Mouse (Mus musculus): ENCODE data around the gene 2010300C02Rik.

The 2010300C02Rik gene

GRCm38 (mm10) chr1:37671316-37671715, 48.6 kb downstream of the 2010300C02Rik start:
- no peak for DNase-seq (ENCODE audit: extremely low read depth, low read depth, low spot score)

DNA sequence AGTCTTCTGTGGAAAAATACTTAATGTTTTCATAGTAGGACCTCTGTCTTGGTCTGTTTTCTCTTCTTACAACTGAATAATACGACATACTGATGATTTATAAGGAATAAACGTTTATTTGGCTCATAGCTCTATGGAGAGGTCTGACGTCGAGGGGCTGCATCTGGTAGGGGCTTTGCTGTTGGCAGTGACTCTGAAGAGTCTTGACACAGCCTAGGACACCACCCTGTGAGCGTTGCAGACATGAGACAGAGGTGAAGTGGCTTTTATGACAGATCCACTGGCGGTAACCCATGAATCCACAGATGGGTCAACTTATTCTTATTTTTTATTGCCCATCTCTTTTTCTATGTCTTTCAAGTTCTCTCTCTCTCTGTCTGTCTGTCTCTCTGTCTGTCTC, 52.5 kb downstream of the 2010300C02Rik start:
- DNase-seq (ENCODE audit: extremely low read depth, low read depth, low spot score), result no peak

DNA sequence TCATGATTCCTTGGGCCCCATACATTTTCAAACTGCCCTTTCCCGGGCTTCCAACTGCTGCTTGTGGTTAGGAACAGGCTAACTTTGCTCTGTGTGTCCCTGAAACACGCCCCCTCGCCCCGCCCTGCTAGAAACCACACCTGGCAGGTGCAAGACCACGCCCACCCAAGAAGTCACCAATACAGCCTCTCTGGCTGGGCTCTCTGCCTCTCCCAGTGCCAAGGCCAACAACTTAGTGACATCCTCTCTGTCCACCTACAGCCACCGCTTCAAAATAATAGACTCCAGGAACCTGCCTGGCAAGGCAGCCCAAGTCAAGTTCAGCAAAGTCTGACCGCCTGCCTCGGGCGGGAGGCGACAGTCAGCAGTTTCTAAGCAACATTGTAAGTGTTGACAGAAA, 53.3 kb downstream of the 2010300C02Rik start:
- peak; percentile 88 for DNase-seq (ENCODE audit: extremely low read depth, low read depth, low spot score)

- DNase-seq (ENCODE audit: extremely low read depth, low read depth, low spot score), result no peak
These were observed 54.2 kb downstream of the 2010300C02Rik start for GRCm38 (mm10) chr1:37665539-37666323.

DNA sequence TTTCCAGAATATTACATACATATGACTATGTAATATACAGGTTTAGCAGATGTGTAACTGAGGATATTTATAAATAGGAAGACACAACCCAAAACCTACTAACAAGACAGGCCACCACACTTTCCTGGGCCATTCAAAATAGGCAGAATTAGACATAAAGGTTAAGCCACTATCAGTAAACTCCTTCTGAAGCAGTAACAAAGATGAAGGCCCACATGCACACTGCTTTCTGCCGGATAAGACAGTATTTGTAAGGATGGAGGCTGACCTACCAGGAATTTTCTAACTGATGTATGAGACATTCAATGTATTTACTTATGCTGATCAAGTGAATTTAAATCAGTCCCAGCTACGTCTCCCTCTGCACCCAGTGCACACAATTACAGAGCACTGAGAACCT, 55.4 kb downstream of the 2010300C02Rik start:
- no peak for DNase-seq (ENCODE audit: extremely low read depth, low read depth, low spot score)

DNA sequence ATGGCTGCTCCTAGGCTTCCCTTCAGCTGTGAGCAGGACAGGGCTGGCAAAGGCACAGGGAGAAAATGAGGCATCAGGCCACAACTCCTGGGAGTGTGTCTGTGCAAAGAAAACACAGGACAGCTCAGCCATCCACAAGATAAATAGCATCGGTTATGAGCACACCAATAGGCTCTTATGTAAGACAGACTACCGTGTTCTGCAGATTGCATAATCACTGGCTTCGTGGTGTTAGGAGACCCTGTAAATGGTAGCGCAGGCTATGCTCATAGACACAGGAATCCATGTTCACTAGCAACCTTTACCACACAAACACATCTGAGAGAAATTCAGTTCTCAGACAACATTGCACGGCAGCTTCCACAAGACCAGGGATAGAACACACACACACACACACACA, 56.3 kb downstream of the 2010300C02Rik start:
- DNase-seq (ENCODE audit: extremely low read depth, low read depth, low spot score), result no peak

- DNase-seq (ENCODE audit: extremely low read depth, low read depth, low spot score), result no peak
These were observed 63.9 kb downstream of the 2010300C02Rik start for GRCm38 (mm10) chr1:37656017-37656416.

DNA sequence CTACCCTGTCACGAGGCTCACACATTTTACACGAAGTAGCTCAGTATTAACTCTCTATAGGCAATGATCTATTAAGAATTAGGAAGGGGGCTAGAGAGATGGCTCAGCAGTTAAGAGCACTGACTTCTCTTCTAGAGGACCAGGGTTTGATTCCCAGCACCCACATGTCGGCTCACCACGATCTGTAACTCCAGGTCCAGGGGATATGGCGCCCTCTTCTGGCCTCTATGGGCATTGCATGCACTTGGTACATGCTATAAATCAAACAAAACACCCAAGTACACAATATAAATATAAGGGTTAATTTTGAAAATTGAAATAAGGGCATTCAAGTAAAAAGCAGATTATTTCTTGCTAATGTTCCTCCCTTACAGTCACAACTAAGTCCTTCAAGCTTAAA, 65.9 kb downstream of the 2010300C02Rik start:
- no peak for DNase-seq (ENCODE audit: extremely low read depth, low read depth, low spot score)

DNA sequence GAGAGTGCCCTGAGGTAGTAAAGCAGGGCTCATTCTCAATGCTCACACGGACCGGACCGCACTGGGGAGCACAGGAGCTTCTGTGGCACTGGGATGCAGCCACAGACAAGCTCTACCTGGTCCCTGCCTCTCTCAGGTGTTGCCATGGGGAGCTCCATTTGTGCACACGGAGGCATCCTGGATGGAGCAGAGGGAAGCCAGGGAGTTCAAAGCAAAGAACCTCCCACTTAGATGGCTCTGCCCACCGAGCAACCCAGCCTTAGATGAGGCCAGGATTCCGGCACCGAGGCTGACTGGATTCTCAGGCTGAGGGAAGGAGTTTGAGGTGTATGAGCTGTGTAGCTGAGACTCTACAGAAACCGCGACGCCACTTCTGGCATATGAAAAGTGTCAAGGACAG, 72.8 kb downstream of the 2010300C02Rik start:
- DNase-seq (ENCODE audit: extremely low read depth, low read depth, low spot score), result no peak

DNA sequence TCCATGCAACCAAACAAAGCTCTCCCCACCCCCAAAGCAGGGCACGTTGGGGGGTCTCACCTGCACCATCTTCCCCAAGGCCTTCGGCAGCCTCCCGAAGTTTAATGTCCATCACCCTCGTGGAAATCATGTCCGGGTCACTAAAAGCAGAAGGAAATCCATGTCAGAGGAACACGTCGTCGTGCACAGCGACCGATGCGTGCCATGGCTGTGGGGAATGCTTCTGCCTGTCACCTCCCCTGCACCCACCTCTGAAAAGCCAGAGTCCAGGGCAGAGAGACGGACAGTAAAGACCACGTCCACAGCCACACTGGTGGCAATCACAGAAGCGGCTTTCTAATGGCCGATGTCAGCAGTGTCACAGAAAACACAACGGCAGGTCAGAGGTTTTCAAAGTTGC, 75.4 kb downstream of the 2010300C02Rik start:
- DNase-seq (ENCODE audit: extremely low read depth, low read depth, low spot score), result no peak

- no peak for DNase-seq (ENCODE audit: extremely low read depth, low read depth, low spot score)
These were observed 76.0 kb downstream of the 2010300C02Rik start for GRCm38 (mm10) chr1:37643794-37644365.

- no peak for DNase-seq (ENCODE audit: extremely low read depth, low read depth, low spot score)
These were observed 78.5 kb downstream of the 2010300C02Rik start for GRCm38 (mm10) chr1:37641361-37641760.

- no peak for DNase-seq (ENCODE audit: extremely low read depth, low read depth, low spot score)
These were observed 80.8 kb downstream of the 2010300C02Rik start for GRCm38 (mm10) chr1:37639101-37639500.

GRCm38 (mm10) chr1:37638560-37638959, 81.3 kb downstream of the 2010300C02Rik start:
- DNase-seq (ENCODE audit: extremely low read depth, low read depth, low spot score), result no peak

- no peak for DNase-seq (ENCODE audit: extremely low read depth, low read depth, low spot score)
These were observed 82.3 kb downstream of the 2010300C02Rik start for GRCm38 (mm10) chr1:37637571-37637970.

DNA sequence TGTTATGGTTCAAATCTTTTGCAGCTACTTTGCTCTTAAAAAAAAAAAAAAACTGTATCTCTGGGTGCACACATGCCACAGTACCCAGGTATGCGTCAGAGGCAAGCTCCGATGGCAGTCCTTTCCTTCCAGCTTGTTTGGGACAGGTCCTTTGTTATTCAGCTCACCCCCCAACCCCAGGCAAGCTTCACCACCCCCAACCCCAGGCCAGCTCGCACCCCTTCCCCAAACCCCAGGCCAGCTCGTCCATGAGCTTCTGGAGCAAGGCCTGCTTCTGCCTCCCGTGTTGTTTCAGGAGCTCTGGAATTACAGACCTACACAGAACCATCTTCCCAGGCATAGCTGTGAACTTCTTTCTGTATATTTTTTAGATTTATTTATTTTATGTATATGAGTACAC, 83.1 kb downstream of the 2010300C02Rik start:
- DNase-seq (ENCODE audit: extremely low read depth, low read depth, low spot score), result no peak

DNA sequence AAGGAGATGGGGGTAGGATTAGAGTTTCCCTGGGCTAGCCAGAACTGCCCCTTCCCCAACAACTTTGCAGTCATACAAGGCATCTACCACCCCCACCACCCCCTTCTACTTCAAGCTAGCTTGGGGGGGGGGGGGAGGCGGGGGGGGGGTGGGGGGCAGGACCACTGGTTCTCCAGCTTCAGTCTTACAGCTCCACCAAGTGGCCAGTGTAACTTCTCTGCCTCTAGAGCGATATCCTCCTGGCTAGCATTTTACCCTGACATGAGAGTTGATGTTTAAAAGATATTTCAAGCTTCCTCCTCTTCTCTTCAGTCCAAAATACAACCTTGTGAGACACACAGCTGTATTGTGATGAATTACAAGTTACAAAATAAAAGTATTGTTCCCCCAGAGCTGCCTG, 83.7 kb downstream of the 2010300C02Rik start:
- no peak for DNase-seq (ENCODE audit: extremely low read depth, low read depth, low spot score)

- no peak for DNase-seq (ENCODE audit: extremely low read depth, low read depth, low spot score)
These were observed 84.2 kb downstream of the 2010300C02Rik start for GRCm38 (mm10) chr1:37635716-37636115.

- DNase-seq (ENCODE audit: extremely low read depth, low read depth, low spot score), result no peak
These were observed 85.2 kb downstream of the 2010300C02Rik start for GRCm38 (mm10) chr1:37634658-37635057.

- no peak for DNase-seq (ENCODE audit: extremely low read depth, low read depth, low spot score)
These were observed 86.4 kb downstream of the 2010300C02Rik start for GRCm38 (mm10) chr1:37633516-37633915.

DNA sequence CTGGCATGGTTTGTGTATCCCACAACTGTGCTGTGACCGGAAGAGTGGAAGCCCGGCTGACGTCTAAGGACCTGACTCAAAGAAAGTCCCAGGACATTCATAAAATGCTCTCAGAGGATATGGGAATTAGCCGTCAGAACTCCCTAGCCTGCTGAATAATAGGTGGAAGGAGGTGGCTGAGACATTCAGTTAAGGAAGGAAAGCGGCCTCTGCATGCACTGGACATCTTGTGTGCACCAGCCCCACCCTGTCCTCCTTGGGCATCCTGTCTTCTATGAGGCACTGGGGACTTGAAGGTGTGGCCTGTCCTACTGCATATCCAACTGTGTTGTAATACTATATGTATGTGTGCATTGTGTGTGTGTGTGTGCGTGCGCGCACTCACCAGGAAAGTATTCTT, 87.5 kb downstream of the 2010300C02Rik start:
- no peak for DNase-seq (ENCODE audit: extremely low read depth, low read depth, low spot score)

DNA sequence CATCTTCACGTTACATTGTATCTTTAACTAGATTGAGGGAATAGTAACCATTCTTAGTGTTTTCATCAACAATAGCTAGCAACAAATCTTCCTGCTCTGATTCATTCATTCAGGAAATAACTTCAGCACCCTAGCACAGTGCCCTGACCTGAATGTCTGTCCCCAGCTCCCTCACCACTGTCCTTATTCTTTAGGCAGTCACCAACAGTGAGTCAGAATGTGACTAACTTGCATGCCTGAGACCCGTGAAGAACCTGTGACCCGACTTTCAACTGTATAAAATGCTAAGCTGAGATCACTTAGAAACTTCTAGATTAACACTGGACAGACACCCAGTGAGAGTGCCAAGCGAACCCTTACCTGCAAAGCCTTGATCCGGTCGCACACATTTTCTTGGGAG, 88.4 kb downstream of the 2010300C02Rik start:
- DNase-seq (ENCODE audit: extremely low read depth, low read depth, low spot score), result no peak
